Mouse (Mus musculus): ENCODE data around the gene Slc30a6. TPM values are rescaled to one million over a fixed set of nuclear protein-coding genes. Genes with fewer than 3 reads are reported as not detected.
"Not testable (repeated sequence)": the region's sequence is repeated elsewhere in the genome, so short reads cannot be mapped to it uniquely, and the experiment has no call there.

Gene Slc30a6
- polyA plus RNA-seq, 1 experiment, result 1.3 TPM

DNA sequence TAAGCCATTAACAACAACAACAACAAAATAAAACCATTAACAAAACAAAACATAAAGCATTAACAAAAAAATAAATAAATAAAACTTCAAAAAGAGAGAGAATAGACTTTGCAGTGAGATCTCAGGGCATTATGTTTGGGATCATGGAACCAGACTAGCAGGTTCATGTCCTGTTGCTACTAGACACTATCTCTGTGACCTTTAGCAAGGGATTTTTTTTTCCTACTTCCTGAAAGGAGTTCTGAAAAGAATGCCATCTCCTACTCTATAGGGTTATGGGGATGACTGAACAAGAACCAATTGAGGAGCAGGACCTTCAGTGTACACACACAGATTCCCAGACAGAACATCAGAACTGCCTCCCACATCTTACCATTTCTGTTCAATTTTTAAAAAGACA, 68.1 kb downstream of the Slc30a6 start:
- TF ChIP-seq FLI1 (IDR thresholded peaks at IDR 0.05; ENCODE audit: low read length) (no peak), GATA1 (IDR thresholded peaks at IDR 0.05; ENCODE audit: borderline replicate concordance, low read length) (no peak)
- Histone ChIP-seq H3K27me3 (replicated peaks) (peaks cover 3% of the 10 kb centered on the region), H3K9me3 (no peaks in the 10 kb centered on the region), H3K4me1 (peaks cover 2% of the 10 kb centered on the region; the same call in 1 of the 2 replicates), H3K4me3 (replicated peaks) (no peak overlapping the region), H3K36me3 (replicated peaks; ENCODE audit: low read length) (no peaks in the 10 kb centered on the region)

DNA sequence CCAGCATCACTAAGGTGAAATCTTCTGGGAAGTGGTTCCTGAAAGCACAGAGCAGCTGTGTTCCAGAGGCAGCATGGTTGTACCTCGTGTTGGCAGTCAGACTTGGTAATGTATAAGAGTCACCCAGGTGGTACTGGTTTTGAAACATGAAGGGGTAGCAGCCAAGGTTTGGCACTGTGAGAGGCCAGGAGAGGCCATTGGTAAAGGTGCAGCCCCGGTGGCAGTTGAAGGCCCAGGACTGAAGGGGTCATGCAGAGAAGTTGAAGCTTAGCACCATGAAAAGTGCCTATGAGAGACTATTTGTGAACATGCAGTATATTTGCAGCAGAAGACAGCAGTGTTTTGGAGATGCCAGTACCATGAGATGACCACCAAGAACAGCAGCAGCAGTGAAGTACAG, 72.6 kb downstream of the Slc30a6 start:
- not testable (repeated sequence) for H3K27me3 ChIP-seq (replicated peaks); H3K4me1 ChIP-seq; H3K36me3 ChIP-seq (replicated peaks; ENCODE audit: low read length)

DNA sequence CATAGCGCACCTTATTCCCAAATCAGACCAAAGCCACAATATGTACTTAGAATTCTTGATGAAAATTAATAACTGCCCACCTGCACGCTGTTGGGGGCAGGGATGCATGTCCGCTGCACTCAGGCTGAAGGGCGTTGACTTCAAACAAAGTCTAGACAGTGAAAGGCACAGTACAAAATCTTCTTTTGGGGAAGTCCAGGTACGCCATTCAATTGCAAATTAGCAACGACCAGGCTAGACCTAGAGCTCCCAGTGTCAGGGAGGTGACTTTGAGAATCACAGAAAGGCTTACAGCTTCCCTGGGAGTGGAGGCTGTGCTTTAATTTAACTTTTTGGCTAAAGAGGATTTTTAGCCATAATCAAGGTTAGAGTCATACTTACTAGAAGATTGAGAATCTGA, 74.7 kb downstream of the Slc30a6 start:
- H3K4me1 ChIP-seq; H3K27me3 ChIP-seq (replicated peaks); H3K9me3 ChIP-seq; H3K36me3 ChIP-seq (replicated peaks; ENCODE audit: low read length); H3K4me3 ChIP-seq (replicated peaks): not testable (repeated sequence)

More for the DNA sequence above, 72.6 kb downstream of the Slc30a6 start:
- H3K4me3 ChIP-seq (replicated peaks); H3K9me3 ChIP-seq: not testable (repeated sequence)

Other genes with a start within 250 kb of the Slc30a6 start
- gene Memo1, start 100.1 kb upstream of the Slc30a6 start, polyA plus RNA-seq (2012; ENCODE audit: insufficient read depth, low replicate concordance), result 15.6 and 32.8 TPM in 2 replicates
- gene Dpy30, start 71.7 kb upstream of the Slc30a6 start, polyA plus RNA-seq (2012; ENCODE audit: insufficient read depth, low replicate concordance), result 7.4 and 93.3 TPM in 2 replicates
- gene Spast, start 56.6 kb upstream of the Slc30a6 start, polyA plus RNA-seq (2012; ENCODE audit: insufficient read depth, low replicate concordance), result 3.9 and 15.5 TPM in 2 replicates
- 0.43 TPM in 1 of 2 replicates, not detected in the other for gene Nlrc4, start 63.5 kb downstream of the Slc30a6 start, polyA plus RNA-seq (2012; ENCODE audit: insufficient read depth, low replicate concordance)
- gene Yipf4, start 93.9 kb downstream of the Slc30a6 start, polyA plus RNA-seq (2012; ENCODE audit: insufficient read depth, low replicate concordance), result 12.0 and 34.7 TPM in 2 replicates
- 10.0 and 17.7 TPM in 2 replicates for gene Birc6, start 132.7 kb downstream of the Slc30a6 start, polyA plus RNA-seq (2012; ENCODE audit: insufficient read depth, low replicate concordance)

All from megakaryocyte, embryonic 14.5 days (primary cell).